Mouse (Mus musculus) cerebellum, adult 11 months (tissue): ENCODE data around the gene Gm38431.

Experiments used
- DNase-seq: peaks from one replicate; pipeline ENCODE4 v3.0.0; 2022

Gm38431 gene

GRCm38 (mm10) chr9:21036666-21037065 is 55.1 kb downstream of the Gm38431 start:
- DNase-seq, result no peak

DNA sequence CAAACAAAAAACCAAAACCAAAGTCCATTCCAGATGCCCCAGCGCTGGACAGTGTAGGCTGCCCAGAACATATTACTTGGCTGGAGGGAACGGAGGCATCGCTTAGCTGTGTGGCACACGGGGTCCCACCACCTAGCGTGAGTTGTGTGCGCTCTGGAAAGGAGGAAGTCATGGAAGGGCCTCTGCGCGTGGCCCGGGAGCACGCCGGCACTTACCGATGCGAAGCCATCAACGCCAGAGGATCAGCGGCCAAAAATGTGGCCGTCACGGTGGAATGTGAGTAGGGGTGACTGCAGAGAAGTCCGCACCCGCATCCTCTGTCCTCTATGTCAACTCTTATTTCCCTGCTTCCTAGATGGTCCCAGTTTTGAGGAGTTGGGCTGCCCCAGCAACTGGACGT is 55.6 kb downstream of the Gm38431 start:
- DNase-seq, result no peak

- no peak for DNase-seq
Measured at GRCm38 (mm10) chr9:21035586-21035985, 56.2 kb downstream of the Gm38431 start.

DNA sequence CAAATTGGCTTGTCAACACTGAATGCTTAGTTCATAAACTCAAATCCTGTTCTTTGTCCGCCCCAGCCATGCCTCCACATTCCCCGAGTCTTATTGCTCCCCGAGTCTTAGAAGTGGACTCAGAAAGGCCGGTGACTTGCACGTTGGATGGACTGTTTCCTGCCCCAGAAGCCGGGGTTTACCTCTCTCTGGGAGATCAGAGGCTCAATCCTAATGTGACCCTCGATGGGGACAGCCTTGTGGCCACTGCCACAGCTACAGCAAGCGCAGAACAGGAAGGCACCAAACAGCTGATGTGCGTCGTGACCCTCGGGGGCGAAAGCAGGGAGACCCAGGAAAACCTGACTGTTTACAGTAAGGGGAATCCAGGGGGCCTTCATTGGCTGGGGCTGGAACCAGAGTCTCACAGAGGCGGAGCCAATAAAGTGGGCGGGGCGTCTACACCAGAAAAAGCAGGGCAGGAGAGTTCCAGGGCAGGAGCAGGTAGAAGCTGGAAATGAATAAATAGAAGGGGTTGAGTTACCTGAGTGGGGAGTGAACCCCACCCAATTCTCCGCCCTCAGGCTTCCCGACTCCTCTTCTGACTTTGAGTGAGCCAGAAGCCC is 57.2 kb downstream of the Gm38431 start:
- no peak for DNase-seq

GRCm38 (mm10) chr9:21033136-21033535 is 58.7 kb downstream of the Gm38431 start:
- DNase-seq, result no peak

DNA sequence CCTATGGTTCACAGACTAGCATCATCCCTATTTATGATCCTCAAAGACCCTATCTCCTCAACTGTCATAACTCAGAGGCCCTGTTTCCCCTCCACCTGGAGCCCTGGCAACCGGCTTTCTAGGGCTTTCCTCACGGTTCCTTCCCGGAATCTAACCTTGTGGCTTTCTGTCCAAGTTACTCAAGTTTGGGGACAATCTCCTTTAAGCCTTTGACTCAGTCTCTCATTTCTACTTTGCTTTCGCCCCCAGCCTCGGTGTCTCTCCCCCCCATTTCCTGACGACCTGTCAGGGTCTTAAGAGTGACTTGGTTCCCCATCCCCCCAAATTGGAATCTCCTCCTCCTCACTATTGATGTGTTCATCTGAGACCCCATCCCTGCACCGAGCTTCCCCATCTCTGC is 59.3 kb downstream of the Gm38431 start:
- DNase-seq, result no peak

DNA sequence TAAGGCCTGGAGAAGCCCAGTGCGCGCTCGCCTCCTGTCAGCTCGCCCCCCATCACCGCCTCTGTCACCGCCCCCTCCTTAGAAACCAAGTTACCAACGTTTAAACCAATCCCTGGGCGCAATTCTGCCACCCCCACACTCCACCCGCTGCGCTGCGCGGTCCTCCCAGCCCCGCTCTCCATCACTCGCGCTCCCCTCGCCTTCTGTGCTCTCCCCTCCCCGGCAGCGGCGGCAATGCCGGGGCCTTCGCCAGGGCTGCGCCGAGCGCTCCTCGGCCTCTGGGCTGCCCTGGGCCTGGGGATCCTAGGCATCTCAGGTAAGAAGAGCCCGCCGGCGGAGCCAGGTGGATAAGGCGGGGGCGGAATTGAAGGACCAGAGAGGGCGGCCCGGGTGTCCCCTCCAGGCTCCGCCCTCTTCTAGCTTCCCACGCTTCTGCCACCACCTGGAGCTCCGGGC is 59.9 kb downstream of the Gm38431 start, which contains the start of gene Icam5:
Icam5 (plus strand) TSS at position 178 of the 456 bp plus-strand sequence.
- no peak for DNase-seq

- DNase-seq, result no peak
Measured at GRCm38 (mm10) chr9:21031251-21031895, 60.4 kb downstream of the Gm38431 start.

DNA sequence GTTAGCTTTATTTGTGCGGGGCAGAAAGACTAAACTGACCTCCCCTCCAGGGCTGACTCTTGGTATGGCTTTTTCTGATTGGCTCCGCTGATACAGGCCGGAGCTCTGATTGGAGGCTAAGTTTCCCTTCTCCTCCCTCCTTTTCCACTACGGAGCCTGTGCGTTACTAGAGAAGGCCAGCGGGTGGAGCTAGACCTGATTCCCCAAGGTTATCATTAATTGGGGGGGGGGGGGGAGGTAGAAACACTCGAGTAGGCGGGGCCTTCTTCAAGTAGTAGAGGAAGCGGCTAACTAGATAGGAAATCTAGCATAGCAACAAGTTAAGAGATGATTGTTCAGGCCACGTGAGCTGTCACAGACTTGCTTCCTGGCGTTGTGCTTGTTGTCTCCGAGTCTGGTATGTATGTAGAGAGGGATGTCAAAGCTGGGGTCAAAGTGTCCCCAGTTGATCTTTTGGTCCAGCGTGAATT is 61.0 kb downstream of the Gm38431 start:
- peak; percentile 70 for DNase-seq

DNA sequence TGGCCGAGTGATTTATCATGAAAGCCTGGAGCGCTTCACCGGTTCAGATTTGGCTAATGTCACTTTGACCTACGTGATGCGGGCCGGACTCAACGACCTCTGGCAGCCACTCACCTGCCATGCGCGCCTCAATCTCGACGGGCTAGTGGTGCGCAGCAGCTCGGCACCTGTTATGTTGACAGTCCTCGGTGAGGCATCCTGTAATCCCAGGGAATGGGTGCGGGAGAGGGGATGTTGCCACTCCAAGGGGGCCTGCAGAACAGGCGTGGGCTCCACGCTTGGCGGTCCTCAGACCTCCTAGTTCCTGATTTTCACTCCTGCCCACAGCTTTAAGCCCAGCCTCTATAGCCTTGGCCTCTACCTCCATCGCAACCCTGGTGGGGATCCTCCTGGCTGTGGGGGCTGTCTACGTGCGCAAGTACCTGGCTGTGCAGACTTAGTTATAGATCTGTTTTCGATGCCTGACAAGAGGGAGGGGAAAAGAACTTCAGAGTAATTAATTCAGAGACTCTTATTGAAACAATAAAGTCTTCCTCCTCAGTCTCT is 61.7 kb downstream of the Gm38431 start:
- DNase-seq, result no peak

DNA sequence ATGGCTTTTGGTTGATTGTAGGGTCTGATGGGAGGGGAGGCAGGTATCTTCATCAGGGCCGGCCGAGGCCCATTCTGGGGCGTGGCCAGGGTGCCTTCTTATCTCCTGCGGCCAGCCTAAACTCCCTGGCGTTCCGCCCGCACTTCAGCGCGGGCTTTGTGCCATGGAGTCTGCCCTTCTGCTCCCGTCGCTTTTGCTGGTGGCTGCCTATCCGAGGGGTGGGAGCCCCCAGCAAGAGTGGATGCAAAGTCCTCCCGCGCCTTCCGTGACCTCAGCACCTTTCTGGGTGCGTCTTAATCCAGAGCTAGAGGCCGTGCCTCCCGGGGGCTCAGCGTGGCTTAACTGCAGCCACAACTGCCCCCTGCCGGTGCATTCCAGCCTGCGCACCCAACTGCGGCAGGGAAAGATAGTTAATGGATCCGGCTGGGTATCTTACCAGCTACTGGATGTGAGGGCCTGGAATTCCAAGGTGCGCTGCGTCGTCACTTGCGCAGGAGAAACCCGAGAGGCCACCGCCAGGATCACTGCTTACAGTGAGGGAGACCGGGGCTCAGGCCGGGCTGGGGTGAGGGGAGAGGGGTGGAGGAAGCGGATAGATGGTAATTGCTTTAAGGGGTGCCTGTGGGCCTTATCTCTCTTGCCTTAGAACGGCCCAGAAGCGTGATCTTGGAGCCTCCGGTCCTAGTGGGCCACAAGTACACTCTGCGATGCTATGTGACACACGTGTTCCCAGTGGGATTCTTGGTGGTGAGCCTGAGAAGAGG is 62.3 kb downstream of the Gm38431 start, which contains the start of gene Icam4:
Icam4 (plus strand) TSS at position 83 of the 764 bp plus-strand sequence.
- peak; percentile 38 for DNase-seq

DNA sequence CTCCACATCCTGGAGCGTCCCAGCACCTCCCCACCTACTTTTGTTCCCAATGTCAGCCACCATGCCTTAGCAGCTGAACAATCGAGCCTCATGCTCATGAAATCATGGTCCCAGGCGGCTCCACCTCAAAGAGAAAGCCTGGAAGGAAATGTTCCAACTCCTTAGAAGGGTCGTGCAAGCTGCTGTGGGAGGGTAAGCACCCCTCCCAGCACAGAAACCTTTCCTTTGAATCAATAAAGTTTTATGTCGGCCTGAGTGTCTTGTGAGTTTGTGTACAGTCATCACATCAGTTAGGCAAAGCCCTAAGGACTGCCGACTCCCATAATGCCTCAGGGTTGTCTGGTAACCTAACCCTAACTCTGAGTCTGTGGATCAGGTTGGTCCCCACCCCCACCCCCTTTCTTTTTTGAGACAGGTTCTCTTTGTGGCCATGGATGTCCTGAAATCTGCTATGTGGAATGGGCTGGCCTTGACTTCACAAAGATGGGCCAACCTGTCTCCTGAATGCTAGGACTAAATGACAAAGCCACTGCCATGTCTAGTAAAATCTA is 63.2 kb downstream of the Gm38431 start:
- DNase-seq, result no peak

GRCm38 (mm10) chr9:21027774-21028290 is 64.0 kb downstream of the Gm38431 start:
- no peak for DNase-seq

DNA sequence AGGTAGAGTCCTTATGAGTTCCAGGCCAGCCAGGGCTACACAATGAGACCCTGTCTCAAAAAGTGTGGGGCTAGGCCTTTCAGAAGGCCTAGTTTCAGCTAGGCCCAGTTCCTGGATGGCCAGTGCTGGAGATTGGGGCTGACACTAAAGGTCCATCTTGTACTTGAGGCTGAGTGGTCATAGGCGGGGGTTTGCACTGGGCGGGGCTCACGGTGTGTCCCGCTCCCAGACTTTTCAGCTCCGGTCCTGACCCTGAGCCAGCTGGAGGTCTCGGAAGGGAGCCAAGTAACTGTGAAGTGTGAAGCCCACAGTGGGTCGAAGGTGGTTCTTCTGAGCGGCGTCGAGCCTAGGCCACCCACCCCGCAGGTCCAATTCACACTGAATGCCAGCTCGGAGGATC is 64.9 kb downstream of the Gm38431 start:
- DNase-seq, result no peak

- no peak for DNase-seq
Measured at GRCm38 (mm10) chr9:21025258-21025810, 66.5 kb downstream of the Gm38431 start.

- DNase-seq, result no peak
Measured at GRCm38 (mm10) chr9:21022726-21023125, 69.1 kb downstream of the Gm38431 start.

DNA sequence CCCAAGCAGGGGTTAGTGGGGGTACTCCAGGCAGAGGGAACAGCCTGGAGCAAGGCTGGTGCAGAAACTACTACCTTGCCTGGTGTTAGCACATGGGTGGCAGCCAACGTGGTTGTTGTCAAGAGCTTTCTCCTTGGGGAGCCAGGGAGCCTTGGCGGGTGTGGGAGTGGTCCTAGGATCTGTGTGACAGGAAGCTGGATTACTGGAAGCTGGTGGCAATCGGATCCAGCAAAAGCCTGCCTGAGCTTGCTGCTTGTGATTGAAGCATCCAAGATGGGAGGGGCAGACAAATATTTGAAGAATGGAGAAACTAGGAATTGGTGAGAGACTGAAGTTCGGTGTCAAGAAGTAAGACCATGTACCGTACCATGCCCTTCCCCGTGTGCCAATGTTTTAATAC is 69.5 kb downstream of the Gm38431 start:
- DNase-seq, result no peak

DNA sequence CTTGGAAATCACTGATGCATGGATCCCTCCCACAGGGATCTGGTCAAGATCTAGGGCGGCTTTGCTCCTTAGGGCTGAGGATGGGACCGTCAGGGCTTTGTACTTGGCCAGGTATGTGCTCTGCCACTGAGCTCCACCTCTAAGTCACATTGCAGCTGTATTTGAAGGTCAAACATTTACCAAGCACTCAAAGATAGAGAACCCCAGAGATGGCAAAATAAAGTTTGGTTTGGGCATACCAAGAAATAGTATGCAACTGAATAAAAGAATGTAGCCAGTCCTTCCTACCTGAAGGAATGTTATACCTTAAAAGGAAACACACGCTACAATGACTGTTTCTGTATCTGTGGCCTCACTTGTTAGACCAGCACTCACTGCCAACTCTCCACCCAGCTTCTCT is 70.4 kb downstream of the Gm38431 start:
- DNase-seq, result no peak

GRCm38 (mm10) chr9:21018600-21018999 is 73.2 kb downstream of the Gm38431 start:
- no peak for DNase-seq
